Mouse (Mus musculus) gastrocnemius, adult 8-10 months (tissue): Measurements from ENCODE around the gene Kansl2. TPM values are rescaled to one million over a fixed set of nuclear protein-coding genes. Genes with fewer than 3 reads are reported as not detected.
A peak's percentile ranks its signal among the peaks of the same experiment; 100 is the strongest.

Source experiments
- DNase-seq, 2 experiments: peaks; one replicate each; pipeline ENCODE4 v3.0.0; 2022; ENCODE audit warnings: low spot score in 2 of 2
- total RNA-seq, 4 experiments: library from RNA; stranded (reverse); gene quantifications; 2 replicates each; pipeline ENCODE4 v1.2.4; 2022

Kansl2 gene
- 10 to 100 TPM; 65.5 to 72.7 (median 69.8) TPM for total RNA-seq

DNA sequence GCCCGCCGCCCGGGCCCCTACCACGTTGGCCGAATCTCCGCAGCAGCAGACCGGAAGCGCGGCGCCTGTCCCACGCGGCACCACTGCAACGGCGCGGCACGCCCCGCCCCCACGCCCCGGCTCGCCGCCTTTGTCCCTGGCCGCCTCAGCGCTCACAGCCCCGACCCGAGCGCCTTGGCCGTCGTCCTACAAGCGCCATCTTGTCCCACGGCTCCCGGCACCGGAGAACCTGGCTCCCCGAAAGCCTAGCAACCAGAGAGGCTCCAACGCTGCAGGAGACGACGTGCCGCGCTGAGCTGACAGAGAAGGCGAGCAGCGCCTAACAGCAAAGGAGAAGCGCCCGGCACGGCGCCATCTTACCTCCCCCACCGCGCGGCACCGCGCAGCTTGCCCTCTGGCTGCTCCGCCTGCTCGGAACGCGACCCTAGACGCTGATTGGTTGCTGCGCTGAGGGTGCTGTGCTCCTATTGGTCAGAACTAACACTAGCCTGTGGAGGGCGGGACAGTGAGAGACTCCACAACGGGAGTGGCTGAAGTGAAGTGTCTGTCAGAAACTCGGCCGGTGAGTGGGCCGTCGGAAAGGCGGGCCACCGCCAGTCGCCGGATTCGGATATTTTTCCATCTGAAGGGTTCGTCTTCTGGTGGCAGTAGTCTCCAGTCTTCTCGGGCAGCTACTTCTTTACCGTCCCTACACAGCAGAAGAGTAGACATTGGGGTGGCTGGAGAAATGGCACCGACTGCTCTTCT lies at the start of gene Kansl2:
Gene Kansl2, minus strand, starts transcription at position 384 of the 747 bp plus-strand sequence.
- DNase-seq, result peak; percentile 97

DNA sequence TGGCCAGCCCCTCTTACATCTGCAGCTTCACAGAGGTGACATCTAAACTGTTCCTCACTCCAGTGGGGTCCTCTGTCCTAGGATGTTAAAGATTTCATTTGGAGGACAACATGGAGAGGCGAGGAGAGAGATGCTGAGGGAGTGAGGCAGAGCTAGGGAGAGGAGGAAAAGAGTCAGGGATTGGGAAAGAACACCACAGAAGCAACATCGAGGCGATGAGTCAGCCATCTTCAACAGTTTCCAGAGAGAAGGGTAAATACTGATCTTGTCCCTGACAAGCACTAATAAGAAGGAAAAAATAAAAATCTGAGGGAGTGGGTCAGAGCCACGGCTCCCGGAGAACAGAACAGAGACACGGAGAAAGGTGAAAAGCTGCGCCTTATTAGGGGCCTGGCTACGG lies 48.9 kb upstream of the Kansl2 start:
- no peak for DNase-seq

DNA sequence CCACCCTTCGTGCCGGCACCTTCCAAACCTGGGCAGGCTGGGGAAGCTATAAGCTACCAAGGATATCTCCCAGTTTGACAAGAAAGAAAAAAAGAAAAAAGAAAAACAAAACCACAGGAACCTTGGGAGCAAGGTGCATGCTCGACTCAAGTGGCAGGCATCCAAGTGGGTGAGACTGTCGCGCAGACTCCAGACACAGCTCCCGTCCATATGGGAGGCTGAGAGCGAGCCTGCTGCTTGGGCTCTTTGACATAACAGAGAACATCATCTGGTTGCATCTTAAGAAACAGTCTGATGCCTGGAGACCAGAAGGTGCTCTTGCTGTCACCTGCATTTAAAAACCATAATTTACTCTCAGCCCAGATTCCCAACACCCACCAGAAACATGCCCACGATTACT lies 48.3 kb upstream of the Kansl2 start:
- DNase-seq, result no peak

- DNase-seq, result peak; percentile 62 to 70
Measured at GRCm38 (mm10) chr15:98579795-98580464, 45.9 kb upstream of the Kansl2 start.

GRCm38 (mm10) chr15:98579310-98579709 lies 45.2 kb upstream of the Kansl2 start:
- DNase-seq, result no peak

DNA sequence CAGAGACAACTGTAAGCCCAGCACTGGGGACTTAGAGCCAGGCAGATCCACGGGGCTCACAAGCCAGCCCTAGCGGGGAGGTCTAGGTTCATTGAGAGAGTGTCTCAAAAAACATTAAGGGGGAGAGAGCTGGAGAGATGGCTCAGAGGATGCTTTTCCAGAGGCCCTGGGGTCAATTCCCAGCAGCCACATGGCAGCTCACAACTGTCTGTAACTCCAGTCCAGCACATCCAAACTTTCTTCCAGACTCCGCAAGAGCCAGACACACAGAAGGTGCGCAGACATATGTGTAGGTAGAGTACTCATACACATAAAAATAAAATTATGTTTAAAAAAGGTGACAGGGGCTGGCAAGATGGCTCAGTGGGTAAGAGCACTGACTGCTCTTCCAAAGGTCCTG lies 39.2 kb upstream of the Kansl2 start:
- no peak for DNase-seq

- no peak for DNase-seq
Measured at GRCm38 (mm10) chr15:98570873-98571538, 36.9 kb upstream of the Kansl2 start, which contains the start of the genes Ccnt1 and 4930415O20Rik. Ccnt1 (minus strand) TSS chr15:98570923. 4930415O20Rik (plus strand) TSS chr15:98571004.

GRCm38 (mm10) chr15:98569795-98570365 lies 35.8 kb upstream of the Kansl2 start:
- no peak for DNase-seq

- DNase-seq, result no peak
Measured at GRCm38 (mm10) chr15:98569216-98569615, 35.2 kb upstream of the Kansl2 start.

DNA sequence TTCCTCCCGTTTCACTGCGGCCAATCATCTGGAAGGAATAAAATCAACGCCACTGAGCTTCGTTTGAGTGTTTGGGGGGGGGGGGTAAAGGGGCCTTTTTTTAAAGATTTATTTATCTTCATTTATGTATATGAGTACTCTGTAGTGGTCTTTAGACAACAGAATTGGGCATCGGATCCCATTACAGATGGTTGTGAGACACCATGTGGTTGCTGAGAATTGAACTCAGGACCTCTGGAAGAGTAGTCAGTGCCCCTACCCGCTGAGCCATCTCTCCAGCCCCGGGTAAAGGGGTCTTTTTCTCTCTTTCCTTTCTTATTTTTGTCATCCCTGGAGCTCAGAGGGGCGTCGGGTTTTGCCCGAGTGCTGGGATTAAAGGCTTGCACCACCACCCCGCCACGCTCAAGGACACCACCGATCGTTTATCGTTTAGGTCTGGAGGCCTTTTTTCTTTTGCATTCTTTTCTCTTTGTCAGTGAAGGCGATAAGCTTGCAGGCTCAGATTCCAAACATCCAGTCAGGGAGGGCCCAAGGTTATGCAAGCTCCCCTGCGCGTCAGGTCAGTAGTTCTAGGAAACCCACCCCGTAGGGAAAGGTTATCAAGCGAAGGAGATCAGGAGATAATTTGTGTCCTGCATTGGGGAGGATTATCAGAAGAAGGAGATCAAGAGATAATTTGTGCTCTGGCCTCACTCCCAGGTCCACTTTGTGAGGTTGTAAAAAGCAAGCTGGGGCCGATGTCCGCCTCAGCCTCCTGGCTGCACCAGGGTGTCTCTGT lies 34.4 kb upstream of the Kansl2 start:
- DNase-seq, result no peak

- peak; percentile 98 for DNase-seq
Measured at GRCm38 (mm10) chr15:98567278-98568134, 33.4 kb upstream of the Kansl2 start.

DNA sequence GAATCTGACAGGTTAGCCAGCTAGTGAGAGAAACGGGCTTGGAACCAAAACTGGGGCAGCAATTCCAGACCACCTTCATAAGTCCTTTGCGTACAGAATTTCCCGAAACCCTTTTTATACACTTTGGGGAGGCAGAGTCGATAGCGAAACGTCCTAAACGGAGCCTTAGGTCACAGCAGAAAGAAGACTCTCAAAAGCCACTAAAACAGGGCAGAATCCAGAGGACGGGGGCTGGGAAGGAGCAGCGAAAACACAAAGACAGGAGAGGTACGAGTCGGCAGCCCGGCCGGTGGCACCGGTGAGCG lies 32.9 kb upstream of the Kansl2 start:
- DNase-seq, result no peak

- DNase-seq, result no peak
Measured at GRCm38 (mm10) chr15:98557186-98557585, 23.1 kb upstream of the Kansl2 start.

DNA sequence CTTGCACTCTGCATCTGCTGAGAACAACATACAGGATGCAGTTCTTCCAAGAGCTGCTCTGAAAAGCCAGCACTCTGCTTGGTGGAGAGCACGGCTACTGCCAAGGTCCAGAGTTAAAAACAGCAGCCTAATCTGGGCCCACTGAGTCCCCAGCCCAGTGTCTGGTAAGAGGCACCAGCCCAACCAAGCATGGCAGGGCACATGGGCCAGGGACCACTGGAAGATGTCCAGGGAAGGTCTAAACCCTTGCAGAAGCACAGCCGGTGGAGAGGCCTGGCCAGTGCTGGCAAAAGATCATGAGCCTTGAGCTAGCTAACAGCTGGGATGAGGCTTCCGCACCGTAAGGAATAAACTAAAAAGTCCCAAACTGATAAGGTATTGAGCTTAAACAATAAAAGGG lies 21.8 kb upstream of the Kansl2 start:
- DNase-seq, result peak; percentile 35 to 58

- no peak for DNase-seq
Measured at GRCm38 (mm10) chr15:98552758-98553157, 18.7 kb upstream of the Kansl2 start.

DNA sequence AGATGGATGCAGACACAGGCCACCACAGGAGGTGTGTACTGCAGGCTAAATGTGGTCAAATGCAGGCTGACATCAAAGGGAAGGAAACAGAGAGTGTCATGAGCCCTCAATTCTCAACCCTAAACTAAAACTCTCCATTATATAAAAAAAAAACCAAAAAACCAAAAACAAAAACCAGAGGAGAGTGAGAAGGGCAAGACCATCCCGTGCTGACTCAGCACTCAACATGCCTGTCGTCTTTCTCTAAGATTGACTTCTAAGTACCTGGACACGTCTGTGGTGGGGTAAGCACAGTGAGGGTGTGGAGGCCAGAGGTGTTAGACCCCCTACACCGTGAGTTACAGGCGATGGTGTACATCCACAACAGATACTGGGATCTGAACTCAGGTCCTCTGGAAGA lies 12.8 kb upstream of the Kansl2 start:
- DNase-seq, result no peak

GRCm38 (mm10) chr15:98545151-98545550 lies 11.1 kb upstream of the Kansl2 start:
- no peak for DNase-seq

- DNase-seq, result no peak
Measured at GRCm38 (mm10) chr15:98543341-98543740, 9.3 kb upstream of the Kansl2 start.

- no peak for DNase-seq
Measured at GRCm38 (mm10) chr15:98541064-98541463, 7.0 kb upstream of the Kansl2 start.

DNA sequence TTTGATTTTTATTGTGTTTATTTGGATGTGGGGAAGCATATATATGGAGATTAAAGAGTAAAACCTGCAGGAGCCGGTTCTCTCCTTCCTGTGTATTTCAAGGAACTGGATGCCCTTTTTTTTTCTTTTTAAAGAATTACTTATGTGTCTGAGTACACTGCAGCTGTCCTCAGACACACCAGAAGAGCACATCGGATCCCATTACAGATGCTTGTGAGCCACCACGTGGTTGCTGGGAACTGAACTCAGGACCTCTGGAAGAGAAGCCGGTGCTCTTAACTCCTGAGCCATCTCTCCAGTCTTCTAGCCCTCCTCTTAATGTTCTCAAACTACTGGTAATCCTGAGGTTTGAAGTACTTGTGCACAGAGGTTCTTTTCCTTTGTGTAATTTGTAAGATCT lies 3.9 kb upstream of the Kansl2 start:
- DNase-seq, result no peak
